Mouse (Mus musculus): Measurements from ENCODE around the gene Chrna1.

Gene Chrna1

DNA sequence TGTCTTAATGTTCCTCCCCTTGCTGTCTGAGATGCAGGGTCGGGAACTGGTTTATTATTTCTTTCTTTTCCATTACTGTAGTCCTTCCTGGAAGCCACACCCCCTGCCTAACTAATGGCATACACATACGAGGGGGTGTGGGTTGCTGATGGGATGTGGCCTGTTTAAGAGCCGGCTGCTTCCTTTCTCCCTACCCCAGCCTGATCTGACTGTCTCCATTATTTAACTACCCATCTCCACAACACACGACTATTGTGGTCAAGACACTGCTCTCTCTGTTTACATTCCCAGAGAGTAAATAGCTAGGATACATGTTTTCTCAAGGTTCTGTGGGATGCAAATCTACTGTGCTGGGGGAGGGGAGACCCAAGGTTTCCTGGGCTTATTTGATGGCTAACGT, 58.4 kb downstream of the Chrna1 start:
- in situ Hi-C loops (cut with MseI, MboI): no loop called here

DNA sequence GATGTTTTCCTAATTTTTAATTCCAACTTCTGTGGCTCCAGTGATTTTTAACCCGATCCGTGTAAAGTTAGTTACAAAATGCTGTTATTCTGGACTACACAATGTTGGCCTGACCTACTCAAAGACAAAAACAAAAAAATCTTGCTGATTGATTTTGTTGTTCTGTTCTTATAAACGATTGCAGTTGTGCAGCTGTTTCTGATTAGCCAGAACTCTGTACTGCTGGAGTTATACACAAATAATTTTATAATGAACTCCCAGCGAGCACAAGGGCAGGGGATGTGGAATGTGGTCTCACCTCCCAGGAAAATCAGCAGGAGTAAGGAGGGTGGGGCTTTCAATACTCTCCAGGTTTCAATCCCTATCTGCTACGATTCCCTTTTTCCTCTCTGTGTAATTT, 61.2 kb downstream of the Chrna1 start:
- in situ Hi-C loops (cut with MseI, MboI): no loop called here

GRCm38 (mm10) chr2:73518311-73518710, 61.8 kb downstream of the Chrna1 start:
- in situ Hi-C loops (cut with MseI, MboI): no loop called here

GRCm38 (mm10) chr2:73514178-73514577, 66.0 kb downstream of the Chrna1 start:
- in situ Hi-C loops (cut with MseI, MboI): no loop called here
